Mouse (Mus musculus) limb, embryonic 15.5 days (tissue): ENCODE data around the gene Nus1. TPM values are rescaled to one million over a fixed set of nuclear protein-coding genes. Genes with fewer than 3 reads are reported as not detected.

Experiments
- ATAC-seq: fragments of 200-750 bp; cut with Nextera tagmentation; 2 replicates; pipeline ENCODE4 v1.8.0; 2017; ENCODE audit warnings: low read depth, moderate TSS enrichment; ENCODE audit not compliant: insufficient number of reproducible peaks, low FRiP score, low TSS enrichment
- H3K27ac ChIP-seq: fragments of 300-500 bp; sonication (generic); 2 replicates; pipeline ENCODE4 v1.5.1; 2015; ENCODE audit warnings: moderate library complexity, mild to moderate bottlenecking, inconsistent platforms
- H3K27me3 ChIP-seq: fragments of 300-500 bp; sonication (generic); 2 replicates; pipeline ENCODE4 v1.6.1; 2015; ENCODE audit warnings: inconsistent platforms
- H3K36me3 ChIP-seq: fragments of 300-500 bp; sonication (generic); 2 replicates; pipeline ENCODE4 v1.6.1; 2015; ENCODE audit warnings: inconsistent platforms
- H3K4me1 ChIP-seq: fragments of 300-500 bp; sonication (generic); 2 replicates; pipeline ENCODE4 v1.6.1; 2015; ENCODE audit warnings: inconsistent platforms
- H3K4me2 ChIP-seq: fragments of 300-500 bp; sonication (generic); 2 replicates; pipeline ENCODE4 v1.6.1; 2015; ENCODE audit warnings: mild to moderate bottlenecking, inconsistent platforms
- H3K4me3 ChIP-seq: fragments of 300-500 bp; sonication (generic); 2 replicates; pipeline ENCODE4 v1.5.1; 2015; ENCODE audit warnings: mild to moderate bottlenecking, inconsistent platforms
- H3K9ac ChIP-seq: fragments of 300-500 bp; sonication (generic); 2 replicates; pipeline ENCODE4 v1.6.1; 2015; ENCODE audit warnings: inconsistent platforms
- H3K9me3 ChIP-seq: fragments of 300-500 bp; sonication (generic); 2 replicates; pipeline ENCODE4 v1.6.1; 2016; ENCODE audit warnings: inconsistent platforms
- WGBS: fragments of 180-500 bp; shearing (Covaris S2); methylation state at CpG from one replicate; pipeline ENCODE4 v1.1.7; 2015; 5-methylcytosine and 5-hydroxymethylcytosine counted together
- polyA plus RNA-seq: library from polyadenylated mRNA; unstranded; fragments of >200 nt; fragmentation: Nextera tagmentation; extraction: Ambion mirVana; gene quantifications from 2 replicates; pipeline ENCODE4 v1.2.1, GENCODE M21; 2015

Nus1 gene
- 12.3 and 15.8 TPM in 2 replicates for polyA plus RNA-seq

- H3K9ac ChIP-seq = peak within 1 kb of the TSS; percentile 88
- H3K4me2 ChIP-seq = peak within 1 kb of the TSS; percentile 59
- peaks cover 18% of the 10 kb centered on the region for H3K4me1 ChIP-seq
- H3K27ac ChIP-seq = peak within 1 kb of the TSS; percentile 96
- no peaks in the 10 kb centered on the region for H3K27me3 ChIP-seq
- ATAC-seq = peak; percentile 99
- no peaks in the 10 kb centered on the region for H3K9me3 ChIP-seq
- peak within 1 kb of the TSS; percentile 97 for H3K4me3 ChIP-seq
- H3K36me3 ChIP-seq = no peaks in the 10 kb centered on the region
- 1% methylated on average over 71 of the region's 79 CpGs for WGBS
Measured at GRCm38 (mm10) chr10:52417299-52417997, at the start of gene Nus1. TSS of gene Nus1 (plus strand) at chr10:52417547.

GRCm38 (mm10) chr10:52368376-52368775, 49.0 kb upstream of the Nus1 start:
- ATAC-seq = no peak
- no peak overlapping the region for H3K4me2 ChIP-seq
- H3K4me1 ChIP-seq = no peaks in the 10 kb centered on the region
- 79% methylated on average over 4 of the region's 4 CpGs for WGBS
- H3K9me3 ChIP-seq = no peaks in the 10 kb centered on the region
- no peak overlapping the region for H3K27ac ChIP-seq
- H3K36me3 ChIP-seq = no peaks in the 10 kb centered on the region
- no peaks in the 10 kb centered on the region for H3K27me3 ChIP-seq
- no peak overlapping the region for H3K9ac ChIP-seq
- H3K4me3 ChIP-seq = no peak overlapping the region

GRCm38 (mm10) chr10:52373834-52374233, 43.5 kb upstream of the Nus1 start:
- no peaks in the 10 kb centered on the region for H3K36me3 ChIP-seq
- 38% methylated on average over 4 of the region's 4 CpGs for WGBS
- no peak overlapping the region for H3K4me2 ChIP-seq
- H3K27ac ChIP-seq = no peak overlapping the region
- no peaks in the 10 kb centered on the region for H3K27me3 ChIP-seq
- ATAC-seq = no peak
- H3K9me3 ChIP-seq = no peaks in the 10 kb centered on the region
- no peak overlapping the region for H3K9ac ChIP-seq
- 0 out of 2 replicates have a peak, but pooled peaks cover 3% of the 10 kb centered on the region for H3K4me1 ChIP-seq
- no peak overlapping the region for H3K4me3 ChIP-seq

- Histone ChIP-seq H3K4me3 (no peak overlapping the region), H3K9ac (no peak overlapping the region), H3K4me2 (no peak overlapping the region), H3K27ac (no peak overlapping the region), H3K27me3 (no peaks in the 10 kb centered on the region), H3K4me1 (0 out of 2 replicates have a peak, but pooled peaks cover 3% of the 10 kb centered on the region), H3K36me3 (no peaks in the 10 kb centered on the region), H3K9me3 (no peaks in the 10 kb centered on the region)
- ATAC-seq = no peak
Measured at GRCm38 (mm10) chr10:52374651-52375050, 42.7 kb upstream of the Nus1 start.

- Histone ChIP-seq H3K9ac (no peak overlapping the region), H3K9me3 (no peaks in the 10 kb centered on the region), H3K4me3 (no peak overlapping the region), H3K36me3 (no peaks in the 10 kb centered on the region), H3K27me3 (no peaks in the 10 kb centered on the region), H3K27ac (no peak overlapping the region), H3K4me2 (no peak overlapping the region), H3K4me1 (peaks cover 7% of the 10 kb centered on the region; the same call in 1 of the 2 replicates)
- ATAC-seq = no peak
- WGBS = 88% methylated on average over 2 of the region's 2 CpGs
Measured at GRCm38 (mm10) chr10:52376422-52376821, 40.9 kb upstream of the Nus1 start.

GRCm38 (mm10) chr10:52377813-52378212, 39.5 kb upstream of the Nus1 start:
- Histone ChIP-seq H3K27ac (no peak overlapping the region), H3K9me3 (no peaks in the 10 kb centered on the region), H3K36me3 (no peaks in the 10 kb centered on the region), H3K4me1 (peaks cover 9% of the 10 kb centered on the region), H3K27me3 (no peaks in the 10 kb centered on the region), H3K4me2 (no peak overlapping the region), H3K4me3 (no peak overlapping the region), H3K9ac (no peak overlapping the region)
- WGBS = 90% methylated on average over 2 of the region's 2 CpGs
- ATAC-seq = no peak

- peak overlapping the region; percentile 93 for H3K9ac ChIP-seq
- ATAC-seq = peak; percentile 37; the same call in 1 of the 2 replicates
Measured at GRCm38 (mm10) chr10:52381321-52381801, 36.0 kb upstream of the Nus1 start.

GRCm38 (mm10) chr10:52381845-52382591, 35.3 kb upstream of the Nus1 start, which contains the start of gene Gopc:
TSS of gene Gopc (minus strand) at chr10:52382124.
- Histone ChIP-seq H3K9ac (peak within 1 kb of the TSS; percentile 93), H3K4me3 (peak within 1 kb of the TSS; percentile 89), H3K4me2 (peak within 1 kb of the TSS; percentile 69), H3K27ac (peak within 1 kb of the TSS; percentile 97), H3K4me1 (peaks cover 11% of the 10 kb centered on the region), H3K27me3 (no peaks in the 10 kb centered on the region), H3K36me3 (no peaks in the 10 kb centered on the region), H3K9me3 (no peaks in the 10 kb centered on the region)
- WGBS = 1% methylated on average over 63 of the region's 71 CpGs
- peak; percentile 99 for ATAC-seq

More at GRCm38 (mm10) chr10:52381321-52381801, 36.0 kb upstream of the Nus1 start:
- Histone ChIP-seq H3K27me3 (no peaks in the 10 kb centered on the region), H3K4me3 (peak overlapping the region; percentile 89), H3K4me2 (peak overlapping the region; percentile 69), H3K9me3 (no peaks in the 10 kb centered on the region), H3K36me3 (no peaks in the 10 kb centered on the region), H3K4me1 (peaks cover 11% of the 10 kb centered on the region), H3K27ac (peak overlapping the region; percentile 97)
- WGBS = under 1% methylated on average over 19 of the region's 19 CpGs

GRCm38 (mm10) chr10:52383022-52383421, 34.3 kb upstream of the Nus1 start:
- WGBS = 69% methylated on average over 6 of the region's 6 CpGs
- H3K27me3 ChIP-seq = no peaks in the 10 kb centered on the region
- peak overlapping the region; percentile 97 for H3K27ac ChIP-seq

GRCm38 (mm10) chr10:52383522-52383921, 33.8 kb upstream of the Nus1 start:
- Histone ChIP-seq H3K27me3 (no peaks in the 10 kb centered on the region), H3K4me1 (peaks cover 9% of the 10 kb centered on the region), H3K4me3 (no peak overlapping the region), H3K4me2 (no peak overlapping the region), H3K9ac (no peak overlapping the region), H3K27ac (no peak overlapping the region), H3K36me3 (no peaks in the 10 kb centered on the region), H3K9me3 (no peaks in the 10 kb centered on the region)
- WGBS = 88% methylated on average over 1 of the region's 1 CpGs
- ATAC-seq = no peak

More at GRCm38 (mm10) chr10:52383022-52383421, 34.3 kb upstream of the Nus1 start:
- Histone ChIP-seq H3K36me3 (no peaks in the 10 kb centered on the region), H3K9ac (no peak overlapping the region), H3K9me3 (no peaks in the 10 kb centered on the region), H3K4me2 (peak overlapping the region; percentile 69), H3K4me3 (peak overlapping the region; percentile 89; the same call in 1 of the 2 replicates), H3K4me1 (peaks cover 11% of the 10 kb centered on the region)
- no peak for ATAC-seq

- no peak overlapping the region for H3K4me3 ChIP-seq
- no peaks in the 10 kb centered on the region for H3K27me3 ChIP-seq
- ATAC-seq = no peak
- H3K4me2 ChIP-seq = no peak overlapping the region
- no peaks in the 10 kb centered on the region for H3K36me3 ChIP-seq
- H3K9ac ChIP-seq = no peak overlapping the region
- no peaks in the 10 kb centered on the region for H3K9me3 ChIP-seq
- peaks cover 8% of the 10 kb centered on the region for H3K4me1 ChIP-seq
- H3K27ac ChIP-seq = no peak overlapping the region
- WGBS = 35% methylated on average over 8 of the region's 8 CpGs
Measured at GRCm38 (mm10) chr10:52384823-52385610, 32.3 kb upstream of the Nus1 start.
